Mouse (Mus musculus) ES-E14 (cell line): ENCODE measurements at regions not wholly inside any gene's neighbourhood (a gene's known extent, or its start where the extent isn't known, plus 50 kb on each side); places are given as distances from the start of the nearest gene placed in this dataset.

Source experiments
- DNase-seq: peaks from one replicate; pipeline ENCODE4 v3.0.0-alpha.2; 2013; ENCODE audit warnings: low read depth, low spot score
- H3K27ac ChIP-seq: 2 replicates; pipeline ENCODE4 v1.5.1; 2012; ENCODE audit warnings: low read depth, mild to moderate bottlenecking, low read length, moderate library complexity, mixed read lengths; ENCODE audit not compliant: poor library complexity, insufficient read depth, severe bottlenecking
- H3K36me3 ChIP-seq: 2 replicates; pipeline ENCODE4 v1.6.1; 2012; ENCODE audit warnings: mild to moderate bottlenecking, low read length, moderate library complexity, mixed read lengths; ENCODE audit not compliant: control insufficient read depth, poor library complexity, insufficient read depth, severe bottlenecking
- H3K4me1 ChIP-seq, 2 experiments: fragments of 150-350 bp in 1 of 2; sonication (generic) in 1 of 2; 2 replicates each; pipeline ENCODE4 v1.6.1; 2012; ENCODE audit warnings: low read length in 2 of 2, mild to moderate bottlenecking in 1 of 2, mixed read lengths in 1 of 2; ENCODE audit not compliant: control insufficient read depth in 2 of 2, insufficient read depth in 2 of 2, poor library complexity in 1 of 2
- H3K4me3 ChIP-seq, 2 experiments: fragments of 150-350 bp in 1 of 2; sonication (generic) in 1 of 2; 2 replicates each; pipeline ENCODE4 v1.5.1; 2012; ENCODE audit warnings: low read length in 2 of 2, low read depth in 1 of 2, mild to moderate bottlenecking in 1 of 2, mixed read lengths in 1 of 2; ENCODE audit not compliant: insufficient read depth in 1 of 2, poor library complexity in 1 of 2, severe bottlenecking in 1 of 2
- H3K9ac ChIP-seq: 2 replicates; pipeline ENCODE4 v1.6.1; 2012; ENCODE audit warnings: low read depth, mild to moderate bottlenecking, low read length, mixed read lengths; ENCODE audit not compliant: poor library complexity, insufficient read depth, severe bottlenecking
- H3K9me3 ChIP-seq: fragments of 150-350 bp; sonication (generic); 2 replicates; pipeline ENCODE4 v1.6.1; 2012; ENCODE audit warnings: low read depth, mild to moderate bottlenecking, low read length; ENCODE audit not compliant: control insufficient read depth, insufficient read depth
- CHD2 ChIP-seq: IDR thresholded peaks from 2 replicates; pipeline ENCODE4 v1.6.1; 2014; ENCODE audit warnings: mild to moderate bottlenecking, low read depth, low read length, inconsistent platforms
- HCFC1 ChIP-seq: IDR thresholded peaks from 2 replicates; pipeline ENCODE4 v1.6.1; 2012; ENCODE audit warnings: low read length, inconsistent platforms, borderline replicate concordance; ENCODE audit not compliant: insufficient read depth
- MAFK ChIP-seq: IDR thresholded peaks from 2 replicates; pipeline ENCODE4 v1.6.1; 2014; ENCODE audit warnings: mild to moderate bottlenecking, low read depth, low read length, inconsistent platforms; ENCODE audit not compliant: insufficient read depth
- ZC3H11A ChIP-seq: IDR thresholded peaks from 2 replicates; pipeline ENCODE4 v1.6.1; 2012; ENCODE audit warnings: low read depth, mild to moderate bottlenecking, inconsistent platforms, low read length, borderline replicate concordance
- ZNF384 ChIP-seq: IDR thresholded peaks from 2 replicates; pipeline ENCODE4 v1.6.1; 2012; ENCODE audit warnings: low read depth, low read length, inconsistent platforms
- in situ Hi-C, 2 experiments: fragments of 600-800 bp; cut with MboI; formaldehyde crosslinking; loops; one replicate each; pipeline ENCODE4 v1.15.1; 2025; ENCODE audit warnings: low sequenced_read_pairs in 2 of 2, inconsistent platforms in 1 of 2; ENCODE audit not compliant: unreplicated experiment in 2 of 2

DNA sequence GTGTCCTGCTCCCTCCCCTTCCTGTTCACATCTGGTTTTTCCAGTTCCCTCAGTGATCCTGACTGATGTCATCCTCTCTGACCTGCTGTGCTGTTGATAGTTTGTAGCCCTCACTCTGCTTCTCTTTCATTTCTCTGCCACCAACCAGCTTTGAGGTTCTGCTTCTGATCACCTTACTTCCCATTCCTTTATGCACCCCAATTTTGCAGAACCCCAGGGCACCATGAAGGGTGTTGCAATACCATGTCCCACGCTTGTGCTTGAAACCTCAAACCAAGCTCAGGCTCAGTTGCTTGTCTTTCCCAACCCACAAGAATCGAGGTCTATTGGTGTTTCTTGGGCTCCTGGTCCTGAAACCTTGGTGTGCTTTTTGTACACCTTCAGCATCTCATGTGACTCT is 93.3 kb downstream of the Edn1 start:
- in situ Hi-C loops, result no loop called here
- H3K4me1 ChIP-seq, result peaks cover 0 to 3% of the 10 kb centered on the region in 2 experiments; a peak in 1 of 4 replicates
- TF ChIP-seq HCFC1 (no peak), MAFK (no peak), ZC3H11A (no peak), CHD2 (no peak), ZNF384 (no peak)
- no peak for DNase-seq
- H3K4me3 ChIP-seq, result no peak overlapping the region
- H3K9ac ChIP-seq, result no peak overlapping the region
- no peaks in the 10 kb centered on the region for H3K36me3 ChIP-seq
- no peak overlapping the region for H3K27ac ChIP-seq
- H3K9me3 ChIP-seq, result no peaks in the 10 kb centered on the region

- H3K27ac ChIP-seq, result no peak overlapping the region
- no peaks in the 10 kb centered on the region for H3K4me1 ChIP-seq
- in situ Hi-C loops, result no loop called here
- H3K9me3 ChIP-seq, result no peaks in the 10 kb centered on the region
- no peak overlapping the region for H3K9ac ChIP-seq
- TF ChIP-seq MAFK (no peak), ZNF384 (no peak), HCFC1 (no peak), ZC3H11A (no peak), CHD2 (no peak)
- no peak for DNase-seq
- H3K4me3 ChIP-seq, result no peak overlapping the region
- no peaks in the 10 kb centered on the region for H3K36me3 ChIP-seq
These were observed 100.2 kb downstream of the Edn1 start for GRCm38 (mm10) chr13:42401513-42401912.

- in situ Hi-C loops, result no loop called here
- DNase-seq, result no peak
- TF ChIP-seq CHD2, result no peak
- TF ChIP-seq MAFK, result no peak
- TF ChIP-seq ZC3H11A, result no peak
- no peak for TF ChIP-seq HCFC1
- TF ChIP-seq ZNF384, result no peak
These were observed 102.2 kb downstream of the Edn1 start for GRCm38 (mm10) chr13:42403231-42404020.

GRCm38 (mm10) chr13:42412652-42413282 is 111.5 kb downstream of the Edn1 start:
- no peak overlapping the region for H3K4me3 ChIP-seq
- in situ Hi-C loops, result no loop called here
- H3K4me1 ChIP-seq, result peaks cover 0 to 3% of the 10 kb centered on the region in 2 experiments; a peak in 1 of 4 replicates
- H3K9ac ChIP-seq, result no peak overlapping the region
- H3K27ac ChIP-seq, result no peak overlapping the region
- H3K9me3 ChIP-seq, result no peaks in the 10 kb centered on the region
- 0 out of 2 replicates have a peak, but pooled peaks have one; percentile 3 for TF ChIP-seq MAFK
- no peak for TF ChIP-seq ZC3H11A
- H3K36me3 ChIP-seq, result no peaks in the 10 kb centered on the region
- DNase-seq, result peak; percentile 67

More at GRCm38 (mm10) chr13:42403231-42404020, 102.2 kb downstream of the Edn1 start:
- Histone ChIP-seq H3K4me1 (no peaks in the 10 kb centered on the region), H3K27ac (no peak overlapping the region), H3K36me3 (no peaks in the 10 kb centered on the region), H3K9me3 (no peaks in the 10 kb centered on the region), H3K9ac (no peak overlapping the region), H3K4me3 (no peak overlapping the region)
